Mouse (Mus musculus) ovary, adult 10 weeks (tissue): ENCODE results near the gene Tut7. TPM values are rescaled to one million over a fixed set of nuclear protein-coding genes. Genes with fewer than 3 reads are reported as not detected.

Experiments
- polyA plus RNA-seq: library from polyadenylated mRNA; stranded (reverse); fragments of 350-450 nt; fragmentation: Illumina TruSeq; extraction: RNeasy Lipid Tissue Mini Kit (QIAGEN cat#74804); gene quantifications from one replicate; pipeline ENCODE4 v1.2.3, GENCODE M21; 2014

Tut7 gene
- polyA plus RNA-seq: 169 TPM

GRCm38 (mm10) chr13:59822507-59823462 lies at the start of gene Tut7:
Tut7 (minus strand) TSS chr13:59823147.

DNA sequence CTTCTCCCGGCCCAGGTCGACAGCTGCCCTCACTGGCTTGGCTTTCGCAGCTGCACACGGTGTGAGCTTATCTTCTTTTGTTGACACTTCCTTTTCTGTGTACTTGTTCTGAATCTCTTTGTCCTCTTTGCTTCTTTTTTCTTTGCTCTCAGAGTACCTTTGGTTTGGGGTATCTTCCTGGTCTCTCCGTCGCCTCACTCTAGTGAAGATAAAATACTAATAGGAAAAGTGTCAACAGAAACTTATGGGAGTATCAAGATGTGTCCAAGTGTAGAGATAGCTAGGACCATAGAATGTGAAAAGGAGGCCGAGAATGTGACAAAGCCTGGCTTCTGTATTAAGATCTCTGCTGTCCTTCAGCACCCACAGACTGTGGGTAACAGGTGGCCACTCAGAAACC lies 40.8 kb downstream of the Tut7 start, which contains the start of gene Gm49354:
TSS of gene Gm49354 (minus strand) at position 101 of the 400 bp plus-strand sequence.

DNA sequence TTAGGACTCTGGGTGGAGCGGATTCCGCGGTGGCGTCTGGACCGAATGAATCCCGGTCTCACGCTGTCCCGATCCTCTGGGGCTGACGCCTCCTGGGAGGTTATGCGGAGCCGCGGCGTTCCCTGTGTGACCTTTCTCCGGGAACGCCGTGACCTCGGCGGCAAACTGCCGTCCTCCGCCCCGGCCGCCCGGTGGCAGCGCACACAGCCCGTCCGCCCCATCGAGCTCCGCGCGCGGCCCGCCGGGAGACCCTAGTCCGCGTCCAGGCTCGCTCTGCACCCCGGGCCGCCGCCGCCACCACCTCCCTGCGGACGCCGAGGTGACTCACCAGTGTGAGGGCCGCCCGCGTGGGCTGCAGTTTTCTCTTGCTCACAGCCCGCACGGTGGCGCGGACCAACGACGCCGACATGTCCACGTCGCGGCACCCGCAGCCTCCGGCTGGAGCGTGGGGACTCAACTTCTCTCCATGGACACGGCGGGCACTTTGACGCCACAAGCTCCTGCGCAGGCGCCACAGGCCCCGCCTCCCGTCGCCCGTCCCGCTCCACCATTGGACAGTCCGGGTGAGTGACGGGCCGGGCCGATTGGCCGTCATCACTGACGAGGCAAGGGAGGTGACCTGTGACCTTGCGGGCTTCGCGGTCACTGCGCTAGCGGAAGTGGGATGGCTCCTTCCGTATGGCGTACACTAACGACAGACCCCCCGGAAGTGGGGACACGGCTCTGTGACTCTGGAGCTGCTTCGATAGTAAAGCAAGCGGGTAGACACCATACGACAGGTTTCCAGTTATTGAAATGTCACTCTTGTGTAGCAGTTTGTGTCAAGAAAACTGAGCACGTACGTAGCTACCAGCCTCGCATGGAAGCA lies 53.4 kb downstream of the Tut7 start, which contains the start of gene Isca1:
TSS of gene Isca1 (minus strand) at position 515 of the 868 bp plus-strand sequence.

DNA sequence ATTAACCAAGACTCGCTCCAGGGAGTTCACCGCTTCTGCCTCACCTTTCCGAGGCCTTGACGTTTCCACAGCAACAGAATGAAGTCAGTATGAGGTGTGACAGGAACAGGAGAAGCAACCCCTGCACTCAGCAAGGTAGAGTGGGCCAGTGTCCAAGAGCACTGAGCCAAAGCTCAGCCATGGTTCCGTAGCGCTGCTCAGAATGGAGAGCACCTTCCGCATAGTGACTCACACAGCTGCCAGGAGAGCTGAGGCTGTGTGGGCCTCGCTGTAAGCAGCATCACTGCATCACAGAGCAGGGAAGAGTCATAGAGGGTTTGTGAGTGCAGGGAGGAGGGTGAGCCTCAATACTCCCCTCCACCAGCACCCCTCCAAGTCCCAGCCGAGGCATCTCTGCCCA lies 76.2 kb downstream of the Tut7 start, which contains the start of gene 1700014D04Rik:
TSS of gene 1700014D04Rik (minus strand) at position 42 of the 400 bp plus-strand sequence.

DNA sequence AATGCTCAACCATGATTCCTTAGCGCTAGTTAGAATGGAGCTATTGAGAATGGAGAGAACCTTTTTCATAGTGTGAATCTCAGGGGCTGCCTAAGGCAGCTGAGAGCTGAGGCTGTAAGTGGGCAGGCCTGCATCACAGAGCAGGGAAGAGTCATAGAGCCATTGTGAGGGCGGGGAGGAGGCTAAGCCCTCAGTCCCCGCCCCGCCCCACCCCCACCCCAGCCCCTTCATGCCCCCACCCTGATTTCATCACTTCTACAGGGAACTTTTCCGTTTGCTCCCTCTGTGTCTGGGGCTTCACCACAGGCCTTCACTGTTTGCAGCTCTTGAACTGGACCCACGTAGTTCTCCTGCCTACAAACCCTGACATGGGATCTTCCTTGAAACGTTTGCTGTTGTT lies 91.3 kb downstream of the Tut7 start, which contains the start of gene Spata31d1d:
TSS of gene Spata31d1d (minus strand) at position 101 of the 400 bp plus-strand sequence.

Other genes with a start within 250 kb of the Tut7 start
- gene Agtpbp1, start 237.9 kb downstream of the Tut7 start, polyA plus RNA-seq: 42.8 TPM
- gene Naa35, start 237.9 kb downstream of the Tut7 start, polyA plus RNA-seq: 274 TPM
- gene Golm1, start 147.3 kb downstream of the Tut7 start, polyA plus RNA-seq: 15.3 TPM
- gene 4921517D22Rik, start 129.0 kb downstream of the Tut7 start, polyA plus RNA-seq: not detected
- gene Spata31d1a, start 112.8 kb downstream of the Tut7 start, polyA plus RNA-seq: not detected
- gene Spata31d1b, start 110.9 kb downstream of the Tut7 start, polyA plus RNA-seq: not detected
- gene Spata31d1d, start 91.4 kb downstream of the Tut7 start, polyA plus RNA-seq: not detected
- not detected for gene 1700014D04Rik, start 76.4 kb downstream of the Tut7 start, polyA plus RNA-seq
- 95.0 TPM for gene Isca1, start 53.3 kb downstream of the Tut7 start, polyA plus RNA-seq
- gene Gm49354, start 40.9 kb downstream of the Tut7 start, polyA plus RNA-seq: not detected